Mouse (Mus musculus) T-cell, adult 2 months (primary cell): Measurements from ENCODE around the gene Cux1.
A peak's percentile ranks its signal among the peaks of the same experiment; 100 is the strongest.

Experiments used
- DNase-seq: peaks from one replicate; pipeline ENCODE4 v3.0.0; 2022; ENCODE audit warnings: low spot score

Cux1 gene

GRCm38 (mm10) chr5:136300880-136301279, 266.4 kb downstream of the Cux1 start:
- no peak for DNase-seq

GRCm38 (mm10) chr5:136297691-136298090, 269.6 kb downstream of the Cux1 start:
- DNase-seq, result no peak

- DNase-seq, result no peak
These were observed 270.4 kb downstream of the Cux1 start for GRCm38 (mm10) chr5:136296911-136297310.

GRCm38 (mm10) chr5:136292971-136293418, 274.3 kb downstream of the Cux1 start:
- DNase-seq, result no peak

DNA sequence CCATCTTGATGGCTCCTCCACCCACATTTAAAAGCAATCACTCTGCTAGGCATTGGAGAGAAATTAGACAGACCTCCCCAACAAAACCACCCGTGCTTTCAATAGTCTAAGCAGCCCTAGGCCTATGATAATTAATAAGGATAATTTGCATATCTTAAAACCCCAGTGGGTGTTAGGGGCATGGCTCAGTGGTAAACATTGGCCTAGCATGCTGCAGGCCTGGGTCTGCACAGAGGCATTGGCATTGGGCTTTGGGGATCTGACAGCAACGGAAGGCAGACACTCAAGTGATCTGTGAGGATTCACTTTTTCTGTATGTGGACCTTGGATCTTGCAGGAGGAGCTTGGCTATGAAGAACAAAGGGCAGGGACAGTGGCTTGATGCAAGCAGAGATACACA, 274.9 kb downstream of the Cux1 start:
- DNase-seq, result no peak

- DNase-seq, result no peak
These were observed 275.7 kb downstream of the Cux1 start for GRCm38 (mm10) chr5:136291562-136291961.

DNA sequence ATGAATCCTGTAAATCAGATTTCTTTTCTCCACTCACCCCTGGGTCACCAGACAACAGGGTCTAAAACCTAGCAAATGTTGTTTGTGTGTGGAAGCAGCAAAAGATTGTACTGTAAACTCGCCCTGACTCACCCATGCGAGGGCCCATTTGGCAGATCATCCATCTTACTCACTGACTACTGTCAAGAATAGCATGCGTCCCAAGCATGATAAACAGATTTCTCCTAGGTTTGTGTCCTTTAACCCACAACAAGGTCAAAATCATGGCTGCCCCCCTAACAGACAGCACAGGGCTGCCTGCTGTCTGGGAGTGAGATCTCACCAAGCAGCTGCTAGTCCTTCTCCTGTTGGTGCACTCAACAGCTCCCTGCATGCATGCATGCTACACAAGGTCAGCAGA, 277.5 kb downstream of the Cux1 start:
- DNase-seq, result no peak

DNA sequence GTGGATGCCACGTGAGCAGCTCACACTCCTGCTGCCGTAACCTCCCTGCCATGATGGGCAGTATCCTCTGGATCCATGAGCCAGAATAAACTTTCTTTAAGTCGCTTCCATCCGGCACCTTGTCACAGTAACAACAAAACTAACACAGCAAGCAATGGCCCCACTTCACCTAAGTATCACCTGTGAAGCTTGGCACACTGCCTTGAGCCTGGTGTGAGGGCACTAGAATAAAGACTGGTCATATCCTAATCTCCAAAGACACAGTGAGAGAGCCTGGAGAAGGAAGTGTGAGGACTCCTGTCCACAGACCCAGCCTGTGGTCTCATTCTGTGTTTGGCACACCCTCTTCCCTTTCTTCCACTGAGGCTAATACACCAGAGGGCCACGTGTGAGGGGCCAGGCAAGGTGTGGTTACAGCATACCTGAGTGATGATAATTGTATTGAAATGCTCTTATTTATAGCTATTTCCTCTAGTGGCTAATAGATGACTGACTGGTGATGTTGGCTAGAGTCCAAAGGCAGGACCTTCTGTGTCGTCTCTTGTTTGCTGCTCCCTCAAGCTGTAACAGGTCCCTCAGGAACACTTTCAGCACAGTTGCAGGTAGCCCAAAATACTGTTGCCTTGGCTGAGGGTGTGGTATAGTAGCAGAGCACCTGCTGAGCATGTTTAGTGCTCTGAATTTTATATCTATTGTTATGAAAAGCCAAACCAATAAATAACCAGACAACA, 278.8 kb downstream of the Cux1 start:
- no peak for DNase-seq

DNA sequence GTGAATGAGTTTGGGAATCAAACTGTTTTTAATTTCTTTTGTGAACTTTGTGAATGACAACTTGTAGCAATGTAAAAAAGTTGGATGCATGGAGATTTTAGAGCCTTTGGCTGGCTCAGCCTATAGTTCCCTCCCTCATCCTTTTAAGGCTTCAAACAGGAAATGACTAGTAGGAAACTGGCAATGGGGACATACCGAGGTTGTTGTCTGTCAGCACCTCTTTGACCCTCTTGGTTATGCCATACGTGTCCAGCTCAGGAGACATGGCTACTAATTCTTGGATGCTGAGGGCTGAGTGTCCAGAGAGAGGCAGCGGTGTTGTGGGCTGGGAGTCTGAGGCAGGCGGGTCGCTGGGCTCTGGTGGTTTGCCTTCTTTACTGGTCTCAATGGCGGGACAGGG, 280.7 kb downstream of the Cux1 start:
- DNase-seq, result no peak

GRCm38 (mm10) chr5:136285106-136285505, 282.2 kb downstream of the Cux1 start:
- DNase-seq, result no peak

GRCm38 (mm10) chr5:136281351-136281750, 285.9 kb downstream of the Cux1 start:
- no peak for DNase-seq

GRCm38 (mm10) chr5:136274739-136275138, 292.6 kb downstream of the Cux1 start:
- no peak for DNase-seq

DNA sequence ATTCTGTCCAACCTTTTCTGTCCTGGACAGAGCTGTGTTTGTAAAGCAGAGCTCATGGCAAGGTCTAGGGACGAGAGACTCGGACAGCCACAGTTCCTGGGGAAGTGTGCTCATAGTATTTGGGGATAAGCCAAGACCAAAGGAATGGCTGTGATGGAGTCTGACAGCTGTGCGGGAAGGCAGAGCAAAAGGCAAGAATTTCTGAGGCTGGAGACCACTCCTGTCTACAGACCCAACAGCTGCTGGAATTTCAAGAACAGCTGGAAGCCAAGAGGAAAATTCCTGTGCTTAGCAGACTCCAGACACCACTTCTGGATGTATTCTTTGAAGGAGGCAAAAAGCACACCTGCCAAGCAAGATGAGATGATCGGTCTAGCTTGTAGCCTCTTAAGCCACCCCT, 297.4 kb downstream of the Cux1 start:
- no peak for DNase-seq

GRCm38 (mm10) chr5:136266077-136266476, 301.2 kb downstream of the Cux1 start:
- no peak for DNase-seq

DNA sequence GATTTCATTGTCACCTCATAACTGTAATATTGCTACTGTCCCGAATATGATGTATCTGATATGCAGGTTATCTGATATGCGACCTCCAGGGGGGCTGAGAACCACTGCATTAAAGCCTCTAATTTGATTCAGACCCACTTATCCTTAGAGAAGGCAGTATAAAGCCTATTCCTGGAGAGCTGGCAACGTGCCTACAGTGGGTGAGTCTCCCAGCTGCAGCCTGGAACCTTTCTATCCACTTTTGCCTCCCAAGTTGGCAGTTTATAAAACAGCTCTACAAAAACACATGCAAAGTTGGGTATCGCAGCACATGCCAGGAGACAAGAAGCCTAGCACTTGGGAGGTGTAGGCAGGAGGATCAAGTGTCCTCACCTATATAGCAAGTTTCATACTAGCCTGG, 303.9 kb downstream of the Cux1 start:
- no peak for DNase-seq

DNA sequence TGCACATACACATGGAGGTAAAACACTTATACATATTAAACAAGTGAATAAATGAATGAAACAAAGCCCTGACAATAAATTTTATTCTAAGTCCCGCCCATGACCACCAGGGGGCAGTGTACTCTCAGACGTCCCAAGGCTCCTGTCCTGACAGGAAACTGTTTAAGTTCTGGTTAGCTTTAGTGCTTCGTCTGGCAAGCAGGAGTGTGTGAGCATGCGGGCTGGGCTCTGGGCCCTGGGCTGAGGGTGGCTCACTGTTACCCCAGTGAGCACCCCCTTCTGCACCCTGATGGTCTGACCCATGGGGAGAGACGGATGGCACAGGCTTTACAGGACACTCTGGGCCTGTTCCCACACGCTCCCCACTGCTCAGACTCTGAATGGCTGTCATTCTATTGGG, 308.4 kb downstream of the Cux1 start:
- peak; percentile 65 for DNase-seq

GRCm38 (mm10) chr5:136252899-136253298, 314.4 kb downstream of the Cux1 start:
- DNase-seq, result peak; percentile 58

DNA sequence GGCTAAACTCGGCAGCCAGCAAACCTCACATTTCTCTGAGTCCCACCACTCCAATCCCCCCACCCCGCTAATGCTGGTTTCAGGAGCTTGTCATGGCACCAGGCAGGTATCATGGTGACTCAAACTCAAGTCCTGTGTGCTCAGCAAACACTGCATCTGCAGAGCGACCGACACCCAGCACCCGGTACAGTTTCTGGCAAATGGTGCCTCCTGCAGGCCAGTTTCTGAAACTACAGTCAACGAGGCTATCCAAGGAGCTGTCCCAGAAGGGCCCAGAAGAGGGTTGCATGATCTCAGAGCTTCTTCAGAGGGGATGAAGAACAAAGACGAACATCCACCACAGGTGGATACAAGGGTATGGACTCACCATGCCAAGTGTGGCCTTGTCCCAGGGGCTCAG, 316.3 kb downstream of the Cux1 start:
- peak; percentile 14 for DNase-seq

- DNase-seq, result no peak
These were observed 318.8 kb downstream of the Cux1 start for GRCm38 (mm10) chr5:136248441-136248840.

DNA sequence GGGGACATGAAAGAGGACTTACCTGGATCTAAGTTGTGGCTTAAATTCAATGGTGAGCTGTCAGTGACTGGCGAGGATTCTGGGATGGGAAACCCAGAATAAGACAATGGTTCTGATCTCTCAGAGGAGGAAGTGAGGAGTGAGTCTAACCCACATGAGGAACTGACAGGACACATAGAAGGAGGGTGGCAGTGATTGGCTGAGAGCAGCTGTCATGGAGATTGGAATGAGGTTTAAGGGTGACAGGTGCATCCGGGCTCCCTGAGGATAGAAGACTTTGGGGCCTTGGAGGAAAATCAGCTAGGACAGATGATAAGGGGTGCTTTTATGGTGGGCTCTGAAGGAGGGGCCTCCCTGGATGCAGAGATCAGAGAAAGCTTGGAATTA, 320.8 kb downstream of the Cux1 start, which contains the start of gene Sh2b2:
Gene Sh2b2, minus strand, starts transcription at position 105 of the 387 bp plus-strand sequence.
- DNase-seq, result no peak

GRCm38 (mm10) chr5:136245541-136246451, 321.5 kb downstream of the Cux1 start:
- DNase-seq, result no peak

GRCm38 (mm10) chr5:136244762-136245540, 322.3 kb downstream of the Cux1 start:
- peak; percentile 34 for DNase-seq
